Mouse (Mus musculus): ENCODE results near the gene Zfp169.
A peak's percentile ranks its signal among the peaks of the same experiment; 100 is the strongest.

The Zfp169 gene

GRCm38 (mm10) chr13:48513003-48513929 lies at the start of gene Zfp169, which contains the start of gene A830005F24Rik:
Gene Zfp169 (minus strand): TSS chr13:48513451.
Gene A830005F24Rik (plus strand): TSS chr13:48513570.
- DNase-seq (ENCODE audit: low read depth, low spot score): peak; percentile 75

GRCm38 (mm10) chr13:48562336-48562735 lies 49.1 kb upstream of the Zfp169 start:
- DNase-seq (ENCODE audit: low read depth, low spot score): no peak

GRCm38 (mm10) chr13:48561481-48561880 lies 48.2 kb upstream of the Zfp169 start:
- no peak for DNase-seq (ENCODE audit: low read depth, low spot score)

- no peak for DNase-seq (ENCODE audit: low read depth, low spot score)
Measured at GRCm38 (mm10) chr13:48555976-48556375, 42.7 kb upstream of the Zfp169 start.

GRCm38 (mm10) chr13:48554552-48554951 lies 41.3 kb upstream of the Zfp169 start:
- no peak for DNase-seq (ENCODE audit: low read depth, low spot score)

GRCm38 (mm10) chr13:48553511-48553910 lies 40.3 kb upstream of the Zfp169 start:
- DNase-seq (ENCODE audit: low read depth, low spot score): no peak

GRCm38 (mm10) chr13:48552181-48553090 lies 39.2 kb upstream of the Zfp169 start:
- DNase-seq (ENCODE audit: low read depth, low spot score): peak; percentile 93

- no peak for DNase-seq (ENCODE audit: low read depth, low spot score)
Measured at GRCm38 (mm10) chr13:48548296-48548695, 35.0 kb upstream of the Zfp169 start.

GRCm38 (mm10) chr13:48547623-48548022 lies 34.4 kb upstream of the Zfp169 start:
- DNase-seq (ENCODE audit: low read depth, low spot score): no peak

- peak; percentile 100 for DNase-seq (ENCODE audit: low read depth, low spot score)
Measured at GRCm38 (mm10) chr13:48546330-48546917, 33.2 kb upstream of the Zfp169 start.

GRCm38 (mm10) chr13:48545476-48546281 lies 32.4 kb upstream of the Zfp169 start:
- DNase-seq (ENCODE audit: low read depth, low spot score): peak; percentile 100

GRCm38 (mm10) chr13:48544867-48545266 lies 31.6 kb upstream of the Zfp169 start:
- DNase-seq (ENCODE audit: low read depth, low spot score): no peak

GRCm38 (mm10) chr13:48544391-48544790 lies 31.1 kb upstream of the Zfp169 start:
- no peak for DNase-seq (ENCODE audit: low read depth, low spot score)

- DNase-seq (ENCODE audit: low read depth, low spot score): no peak
Measured at GRCm38 (mm10) chr13:48540488-48540887, 27.2 kb upstream of the Zfp169 start.

GRCm38 (mm10) chr13:48533441-48533840 lies 20.2 kb upstream of the Zfp169 start:
- no peak for DNase-seq (ENCODE audit: low read depth, low spot score)

- DNase-seq (ENCODE audit: low read depth, low spot score): no peak
Measured at GRCm38 (mm10) chr13:48531448-48531847, 18.2 kb upstream of the Zfp169 start.

GRCm38 (mm10) chr13:48530685-48531084 lies 17.4 kb upstream of the Zfp169 start:
- peak; percentile 64 for DNase-seq (ENCODE audit: low read depth, low spot score)

GRCm38 (mm10) chr13:48529028-48529427 lies 15.8 kb upstream of the Zfp169 start:
- no peak for DNase-seq (ENCODE audit: low read depth, low spot score)

GRCm38 (mm10) chr13:48528123-48528871 lies 15.0 kb upstream of the Zfp169 start:
- DNase-seq (ENCODE audit: low read depth, low spot score): peak; percentile 76

- no peak for DNase-seq (ENCODE audit: low read depth, low spot score)
Measured at GRCm38 (mm10) chr13:48525745-48526144, 12.5 kb upstream of the Zfp169 start.

Data from skeletal muscle tissue, adult 2 months (tissue).